Mouse (Mus musculus) bone marrow, adult 2 months (tissue): ENCODE measurements at regions not wholly inside any gene's neighbourhood (a gene's known extent, or its start where the extent isn't known, plus 50 kb on each side); places are given as distances from the start of the nearest gene placed in this dataset.

Experiments
- CTCF ChIP-seq: fragments of 200-500 bp; IDR thresholded peaks from 2 replicates; pipeline ENCODE4 v1.5.1; 2011; ENCODE audit warnings: low read length, control low read depth; ENCODE audit not compliant: control insufficient read depth, insufficient read depth
- POLR2A ChIP-seq: fragments of 200-500 bp; IDR thresholded peaks from 2 replicates; pipeline ENCODE4 v1.6.1; 2011; ENCODE audit warnings: low read depth, mild to moderate bottlenecking, control low read depth, low read length, borderline replicate concordance; ENCODE audit not compliant: control insufficient read depth

GRCm38 (mm10) chr13:116708456-116708780, 316.9 kb downstream of the Parp8 start:
- TF ChIP-seq POLR2A (no peak), CTCF (no peak)
